Mouse (Mus musculus) heart, embryonic 13.5 days (tissue): ENCODE measurements around the gene Krt33a. TPM values are rescaled to one million over a fixed set of nuclear protein-coding genes. Genes with fewer than 3 reads are reported as not detected.

Experiments used
- ATAC-seq: fragments of 200-750 bp; cut with Nextera tagmentation; 2 replicates; pipeline ENCODE4 v1.8.0; 2017; ENCODE audit warnings: moderate TSS enrichment; ENCODE audit not compliant: insufficient number of reproducible peaks, low FRiP score, low TSS enrichment; ENCODE audit errors: extremely low read depth
- H3K27ac ChIP-seq: fragments of 300-500 bp; sonication (generic); replicated peaks from 2 replicates; pipeline ENCODE4 v1.5.1; 2015; ENCODE audit warnings: moderate library complexity, mild to moderate bottlenecking, inconsistent platforms
- H3K27me3 ChIP-seq: fragments of 300-500 bp; sonication (generic); replicated peaks from 2 replicates; pipeline ENCODE4 v1.6.1; 2015; ENCODE audit warnings: mild to moderate bottlenecking, inconsistent platforms
- H3K36me3 ChIP-seq: fragments of 300-500 bp; sonication (generic); 2 replicates; pipeline ENCODE4 v1.6.1; 2015; ENCODE audit warnings: mild to moderate bottlenecking, inconsistent platforms
- H3K4me1 ChIP-seq: fragments of 300-500 bp; sonication (generic); 2 replicates; pipeline ENCODE4 v1.6.1; 2015; ENCODE audit warnings: inconsistent platforms
- H3K4me2 ChIP-seq: fragments of 300-500 bp; sonication (generic); 2 replicates; pipeline ENCODE4 v1.6.1; 2015; ENCODE audit warnings: inconsistent platforms, mild to moderate bottlenecking, moderate library complexity
- H3K4me3 ChIP-seq: fragments of 300-500 bp; sonication (generic); 2 replicates; pipeline ENCODE4 v1.5.1; 2015; ENCODE audit warnings: moderate library complexity, mild to moderate bottlenecking, inconsistent platforms
- H3K9ac ChIP-seq: fragments of 300-500 bp; sonication (generic); 2 replicates; pipeline ENCODE4 v1.6.1; 2015; ENCODE audit warnings: inconsistent platforms, mild to moderate bottlenecking, moderate library complexity
- H3K9me3 ChIP-seq: fragments of 300-500 bp; sonication (generic); 2 replicates; pipeline ENCODE4 v1.6.1; 2016; ENCODE audit warnings: inconsistent platforms
- WGBS: fragments of 180-500 bp; shearing (Covaris S2); methylation state at CpG from one replicate; pipeline ENCODE4 v1.1.7; 2015; ENCODE audit warnings: mixed read lengths; 5-methylcytosine and 5-hydroxymethylcytosine counted together
- polyA plus RNA-seq: library from polyadenylated mRNA; unstranded; fragments of >200 nt; fragmentation: Nextera tagmentation; extraction: Ambion mirVana; gene quantifications from 2 replicates; pipeline ENCODE4 v1.2.1, GENCODE M21; 2015

The Krt33a gene
- polyA plus RNA-seq, 1 experiment from 2014 or later = not detected

- H3K9ac ChIP-seq = no peak overlapping the region
- H3K27me3 ChIP-seq = peaks cover 35% of the 10 kb centered on the region
- H3K4me2 ChIP-seq = no peak overlapping the region
- no peaks in the 10 kb centered on the region for H3K4me1 ChIP-seq
- no peak overlapping the region for H3K4me3 ChIP-seq
- no peak overlapping the region for H3K27ac ChIP-seq
- no peaks in the 10 kb centered on the region for H3K36me3 ChIP-seq
- no peaks in the 10 kb centered on the region for H3K9me3 ChIP-seq
- 69% methylated on average over 20 of the region's 20 CpGs for WGBS
- no peak for ATAC-seq
These were observed 30.5 kb downstream of the Krt33a start for GRCm38 (mm10) chr11:99985291-99986092.

DNA sequence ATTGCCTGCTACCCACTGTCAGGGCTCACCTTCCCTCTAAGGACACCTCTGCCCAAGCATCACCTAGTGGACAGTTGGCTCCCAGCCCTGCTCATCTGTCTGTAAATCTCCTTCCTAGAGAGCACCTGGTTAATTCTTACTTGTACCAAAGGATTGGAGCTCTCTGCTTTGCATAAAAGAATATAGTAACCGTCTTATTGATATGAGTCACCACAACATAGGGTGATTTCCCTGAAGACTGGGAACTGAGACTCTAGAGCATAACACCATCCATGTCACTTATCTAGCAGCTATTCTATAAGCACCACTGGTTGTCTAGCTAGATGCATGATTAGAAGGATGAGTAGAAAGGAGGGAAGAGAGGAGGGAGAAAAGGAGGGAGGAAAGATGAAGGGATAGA, 32.6 kb downstream of the Krt33a start:
- Histone ChIP-seq H3K9me3 (no peaks in the 10 kb centered on the region), H3K27me3 (peaks cover 35% of the 10 kb centered on the region), H3K27ac (no peak overlapping the region), H3K4me3 (no peak overlapping the region), H3K4me1 (no peaks in the 10 kb centered on the region), H3K9ac (no peak overlapping the region), H3K36me3 (no peaks in the 10 kb centered on the region), H3K4me2 (no peak overlapping the region)
- ATAC-seq = no peak
- WGBS = 84% methylated on average over 1 of the region's 1 CpGs

- Histone ChIP-seq H3K4me2 (no peak overlapping the region), H3K27ac (no peak overlapping the region)
- WGBS = 71% methylated on average over 9 of the region's 9 CpGs
These were observed 33.3 kb downstream of the Krt33a start for GRCm38 (mm10) chr11:99982731-99983130.

GRCm38 (mm10) chr11:99978953-99979352, 37.1 kb downstream of the Krt33a start, which contains the start of gene Krtap29-1:
Gene Krtap29-1, minus strand, starts transcription at chr11:99979053.
- H3K9ac ChIP-seq = no peak within 1 kb of the TSS
- H3K4me1 ChIP-seq = no peaks in the 10 kb centered on the region
- no peak within 1 kb of the TSS for H3K4me3 ChIP-seq
- no peaks in the 10 kb centered on the region for H3K9me3 ChIP-seq
- peaks cover 10% of the 10 kb centered on the region; the same call in 1 of the 2 replicates for H3K27me3 ChIP-seq
- WGBS = 64% methylated on average over 5 of the region's 5 CpGs
- H3K27ac ChIP-seq = no peak within 1 kb of the TSS
- ATAC-seq = no peak
- H3K36me3 ChIP-seq = no peaks in the 10 kb centered on the region
- no peak within 1 kb of the TSS for H3K4me2 ChIP-seq

More at GRCm38 (mm10) chr11:99982731-99983130, 33.3 kb downstream of the Krt33a start:
- Histone ChIP-seq H3K4me3 (no peak overlapping the region), H3K27me3 (peaks cover 35% of the 10 kb centered on the region), H3K36me3 (no peaks in the 10 kb centered on the region), H3K4me1 (no peaks in the 10 kb centered on the region), H3K9ac (no peak overlapping the region), H3K9me3 (no peaks in the 10 kb centered on the region)
- no peak for ATAC-seq

GRCm38 (mm10) chr11:99965961-99966360, 50.1 kb downstream of the Krt33a start:
- Histone ChIP-seq H3K4me3 (no peak overlapping the region), H3K9me3 (no peaks in the 10 kb centered on the region), H3K27ac (no peak overlapping the region), H3K27me3 (no peaks in the 10 kb centered on the region), H3K4me2 (no peak overlapping the region), H3K4me1 (no peaks in the 10 kb centered on the region), H3K36me3 (no peaks in the 10 kb centered on the region), H3K9ac (no peak overlapping the region)
- 42% methylated on average over 2 of the region's 2 CpGs for WGBS
- no peak for ATAC-seq

- no peaks in the 10 kb centered on the region for H3K36me3 ChIP-seq
- no peaks in the 10 kb centered on the region for H3K27me3 ChIP-seq
- no peaks in the 10 kb centered on the region for H3K4me1 ChIP-seq
- WGBS = 51% methylated on average over 6 of the region's 6 CpGs
- no peak for ATAC-seq
- H3K4me3 ChIP-seq = no peak overlapping the region
- H3K9me3 ChIP-seq = no peaks in the 10 kb centered on the region
- H3K4me2 ChIP-seq = no peak overlapping the region
- no peak overlapping the region for H3K27ac ChIP-seq
- H3K9ac ChIP-seq = no peak overlapping the region
These were observed 51.8 kb downstream of the Krt33a start for GRCm38 (mm10) chr11:99964213-99964612.

Other genes starting within 250 kb of the Krt33a start
- not detected in 2 replicates for gene Gm11595, start 243.3 kb downstream of the Krt33a start, polyA plus RNA-seq
- not detected in 2 replicates for gene Krtap4-8, start 235.5 kb downstream of the Krt33a start, polyA plus RNA-seq
- not detected in 2 replicates for gene Krtap4-9, start 231.0 kb downstream of the Krt33a start, polyA plus RNA-seq
- not detected in 2 replicates for gene Gm11596, start 222.7 kb downstream of the Krt33a start, polyA plus RNA-seq
- not detected in 2 replicates for gene Gm11569, start 217.3 kb downstream of the Krt33a start, polyA plus RNA-seq
- gene Gm11554, start 211.8 kb downstream of the Krt33a start, polyA plus RNA-seq = not detected in 2 replicates
- gene Krtap4-13, start 206.3 kb downstream of the Krt33a start, polyA plus RNA-seq = not detected in 2 replicates
- gene Gm11564, start 200.5 kb downstream of the Krt33a start, polyA plus RNA-seq = not detected in 2 replicates
- not detected in 2 replicates for gene 2300003K06Rik, start 178.1 kb downstream of the Krt33a start, polyA plus RNA-seq
- gene Krtap4-16, start 164.6 kb downstream of the Krt33a start, polyA plus RNA-seq = not detected in 2 replicates
- gene Gm11568, start 158.3 kb downstream of the Krt33a start, polyA plus RNA-seq = not detected in 2 replicates
- gene Gm11559, start 151.7 kb downstream of the Krt33a start, polyA plus RNA-seq = not detected in 2 replicates
- not detected in 2 replicates for gene Krtap9-1, start 142.8 kb downstream of the Krt33a start, polyA plus RNA-seq
- not detected in 2 replicates for gene Gm11567, start 137.0 kb downstream of the Krt33a start, polyA plus RNA-seq
- not detected in 2 replicates for gene Krtap31-1, start 108.3 kb downstream of the Krt33a start, polyA plus RNA-seq
- not detected in 2 replicates for gene Gm11565, start 101.5 kb downstream of the Krt33a start, polyA plus RNA-seq
- not detected in 2 replicates for gene Krtap31-2, start 79.9 kb downstream of the Krt33a start, polyA plus RNA-seq
- gene Krtap9-5, start 67.7 kb downstream of the Krt33a start, polyA plus RNA-seq = not detected in 2 replicates
- gene Krtap29-1, start 37.2 kb downstream of the Krt33a start, polyA plus RNA-seq = not detected in 2 replicates
- not detected in 2 replicates for gene Krtap16-1, start 29.6 kb downstream of the Krt33a start, polyA plus RNA-seq
- gene Krtap17-1, start 22.2 kb downstream of the Krt33a start, polyA plus RNA-seq = not detected in 2 replicates
- not detected in 2 replicates for gene Krt33b, start 13.7 kb upstream of the Krt33a start, polyA plus RNA-seq
- gene Krt34, start 25.3 kb upstream of the Krt33a start, polyA plus RNA-seq = not detected in 2 replicates
- not detected in 2 replicates for gene Krt31, start 34.3 kb upstream of the Krt33a start, polyA plus RNA-seq
- not detected in 2 replicates for gene Krt32, start 72.0 kb upstream of the Krt33a start, polyA plus RNA-seq
- not detected in 2 replicates for gene Krt35, start 80.0 kb upstream of the Krt33a start, polyA plus RNA-seq
- not detected in 2 replicates for gene Krt36, start 89.4 kb upstream of the Krt33a start, polyA plus RNA-seq
- gene Krt13, start 105.4 kb upstream of the Krt33a start, polyA plus RNA-seq = not detected in 2 replicates
- 1.2 and 1.5 TPM in 2 replicates for gene Krt15, start 119.7 kb upstream of the Krt33a start, polyA plus RNA-seq
- gene Krt19, start 132.5 kb upstream of the Krt33a start, polyA plus RNA-seq = 72.6 and 74.0 TPM in 2 replicates
- gene Krt9, start 177.0 kb upstream of the Krt33a start, polyA plus RNA-seq = not detected in 2 replicates
- gene Krt14, start 191.3 kb upstream of the Krt33a start, polyA plus RNA-seq = 3.0 and 3.1 TPM in 2 replicates
- gene Krt16, start 232.7 kb upstream of the Krt33a start, polyA plus RNA-seq = not detected in 2 replicates
- 2.3 and 3.0 TPM in 2 replicates for gene Krt17, start 244.8 kb upstream of the Krt33a start, polyA plus RNA-seq